Mouse (Mus musculus): ENCODE measurements around the gene Sorbs1. TPM values are rescaled to one million over a fixed set of nuclear protein-coding genes. Genes with fewer than 3 reads are reported as not detected.

The Sorbs1 gene
- total RNA-seq, 4 experiments from 2014 or later: 758 to 979 (median 853) TPM

GRCm38 (mm10) chr19:40478161-40478575 is 35.4 kb downstream of the Sorbs1 start:
- DNase-seq (ENCODE audit: low spot score): no peak

DNA sequence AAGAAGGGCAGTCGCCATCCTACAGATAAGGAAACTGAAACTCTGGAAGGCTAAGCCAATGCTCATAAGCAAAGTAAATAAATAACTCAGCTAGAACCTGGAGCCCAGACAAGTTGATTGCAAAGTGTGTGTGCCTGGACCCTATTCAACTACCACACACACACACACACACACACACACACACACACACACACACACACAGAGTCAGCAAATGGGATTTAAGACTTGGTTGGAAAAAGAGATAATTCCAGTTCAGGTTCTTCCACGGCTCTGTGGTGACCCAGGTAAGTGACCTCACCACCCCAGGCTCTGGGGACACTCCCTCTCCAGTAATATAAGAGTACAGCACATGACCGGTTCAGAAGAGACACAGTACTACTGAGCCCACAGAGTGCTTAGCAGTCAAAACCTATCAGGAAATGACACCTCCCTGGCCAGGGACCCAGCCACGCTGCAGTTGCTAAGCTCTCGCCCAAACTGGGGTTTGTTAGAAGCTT is 36.1 kb downstream of the Sorbs1 start:
- DNase-seq (ENCODE audit: low spot score): peak; percentile 62

GRCm38 (mm10) chr19:40476491-40476890 is 37.1 kb downstream of the Sorbs1 start:
- no peak for DNase-seq (ENCODE audit: low spot score)

GRCm38 (mm10) chr19:40471526-40472245 is 41.9 kb downstream of the Sorbs1 start:
- peak; percentile 50 for DNase-seq (ENCODE audit: low spot score)

DNA sequence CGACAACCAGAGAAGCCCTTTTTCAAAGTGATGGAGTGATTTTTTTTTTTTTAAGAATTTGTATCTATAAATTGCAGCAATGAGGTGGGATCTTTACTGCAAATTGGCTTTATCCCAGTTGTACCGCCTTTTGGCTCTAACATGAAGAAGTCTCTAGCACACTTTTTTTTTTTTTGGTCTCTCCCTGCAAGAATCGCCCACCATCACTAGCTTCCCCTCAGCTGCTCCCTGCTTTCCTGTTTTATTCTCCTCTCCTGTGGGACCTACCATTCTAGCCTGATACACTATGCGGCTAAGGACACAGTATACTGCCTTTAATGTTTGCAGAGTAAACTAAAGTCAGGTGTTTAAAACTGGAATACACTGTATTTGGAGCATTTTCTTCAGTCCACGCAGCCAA is 43.8 kb downstream of the Sorbs1 start:
- no peak for DNase-seq (ENCODE audit: low spot score)

GRCm38 (mm10) chr19:40468308-40468707 is 45.3 kb downstream of the Sorbs1 start:
- DNase-seq (ENCODE audit: low spot score): no peak

GRCm38 (mm10) chr19:40467810-40468209 is 45.8 kb downstream of the Sorbs1 start:
- DNase-seq (ENCODE audit: low spot score): peak; percentile 47

- no peak for DNase-seq (ENCODE audit: low spot score)
These were observed 48.2 kb downstream of the Sorbs1 start for GRCm38 (mm10) chr19:40465339-40465738.

GRCm38 (mm10) chr19:40464408-40464807 is 49.2 kb downstream of the Sorbs1 start:
- DNase-seq (ENCODE audit: low spot score): no peak

DNA sequence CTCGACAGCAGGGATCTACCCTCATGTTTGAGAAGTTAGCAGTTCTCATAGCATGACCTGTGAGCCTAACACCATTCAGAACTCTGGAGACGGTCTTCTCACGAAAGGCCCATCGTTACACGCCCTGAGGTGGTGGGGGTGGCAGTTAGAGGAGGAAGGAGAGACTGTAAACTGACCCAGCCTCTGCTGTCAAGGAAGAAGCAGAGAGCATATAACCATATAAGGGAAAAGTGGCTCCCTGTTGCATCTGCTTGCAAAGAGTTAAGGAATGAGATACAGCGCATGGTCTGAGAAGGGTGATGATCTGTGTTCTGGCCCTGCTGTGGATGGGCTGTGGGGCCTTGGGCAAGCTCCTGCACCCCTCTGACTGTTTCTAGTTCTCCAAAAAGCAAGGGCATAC is 50.7 kb downstream of the Sorbs1 start:
- DNase-seq (ENCODE audit: low spot score): no peak

DNA sequence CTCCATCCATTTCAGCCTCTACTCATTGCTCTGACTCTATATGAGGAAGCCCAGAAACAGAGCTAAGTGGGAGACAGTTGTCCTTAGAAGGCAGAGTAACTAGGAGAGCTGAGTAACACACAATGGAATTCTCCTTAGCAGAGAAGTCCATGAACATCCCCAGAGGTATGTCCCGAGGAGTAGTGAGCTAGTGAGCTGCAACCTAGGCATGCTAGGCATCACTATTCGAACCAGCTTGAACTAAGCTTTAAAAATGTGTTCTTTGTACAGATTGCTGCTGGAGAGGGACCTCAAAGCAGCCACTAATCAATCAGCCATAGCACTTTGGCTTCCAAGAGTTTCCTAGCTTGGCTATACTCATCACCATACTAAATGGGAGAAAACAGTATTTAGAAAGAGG is 51.1 kb downstream of the Sorbs1 start:
- no peak for DNase-seq (ENCODE audit: low spot score)

DNA sequence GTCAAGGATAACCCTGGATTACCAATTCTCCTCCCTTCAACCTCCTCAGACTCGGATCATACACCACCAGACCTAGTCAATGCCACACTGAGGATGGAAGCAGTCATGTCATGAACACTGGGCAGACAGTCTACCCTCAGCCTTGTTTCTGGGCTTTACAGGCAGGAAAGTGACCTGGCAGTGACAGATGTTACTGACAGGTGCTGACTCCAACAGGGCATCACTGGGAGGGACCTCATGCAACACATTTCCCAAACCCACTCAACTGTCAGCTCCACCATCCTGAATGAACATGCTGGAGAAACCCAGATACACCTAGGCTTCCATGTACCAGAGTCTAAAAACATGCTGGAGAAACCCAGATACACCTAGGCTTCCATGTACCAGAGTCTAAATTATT is 51.9 kb downstream of the Sorbs1 start:
- DNase-seq (ENCODE audit: low spot score): no peak

DNA sequence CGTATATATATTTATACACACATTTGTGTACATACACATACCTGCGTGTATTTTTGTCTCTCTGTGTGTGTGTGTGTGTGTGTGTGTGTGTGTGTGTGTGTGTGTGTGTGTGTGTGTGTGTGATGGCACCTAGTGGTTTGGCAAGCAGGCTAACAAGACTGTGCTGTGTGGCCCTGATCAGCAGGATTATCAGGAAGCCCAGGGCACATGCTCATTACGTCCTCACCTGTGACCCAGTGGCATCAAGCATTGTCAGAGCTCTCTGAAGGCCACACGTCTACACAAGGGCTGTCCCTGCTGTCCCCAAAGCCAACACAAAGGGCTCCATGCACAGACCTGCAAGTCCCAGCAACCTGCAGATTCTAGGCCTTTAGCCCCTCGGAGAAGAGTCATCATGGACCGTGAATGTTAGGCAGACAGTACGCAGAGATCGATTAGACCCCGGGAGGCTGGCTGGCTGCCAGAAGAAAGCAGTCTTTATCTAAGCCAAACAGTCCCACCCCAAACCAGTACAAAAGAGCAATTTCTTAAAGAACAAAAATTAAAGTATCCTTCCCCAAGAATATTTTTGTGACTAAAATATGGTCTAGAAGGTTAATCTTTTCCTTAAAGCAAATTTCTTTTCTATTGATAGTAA is 52.6 kb downstream of the Sorbs1 start:
- DNase-seq (ENCODE audit: low spot score): no peak

- no peak for DNase-seq (ENCODE audit: low spot score)
These were observed 54.2 kb downstream of the Sorbs1 start for GRCm38 (mm10) chr19:40459338-40459737.

DNA sequence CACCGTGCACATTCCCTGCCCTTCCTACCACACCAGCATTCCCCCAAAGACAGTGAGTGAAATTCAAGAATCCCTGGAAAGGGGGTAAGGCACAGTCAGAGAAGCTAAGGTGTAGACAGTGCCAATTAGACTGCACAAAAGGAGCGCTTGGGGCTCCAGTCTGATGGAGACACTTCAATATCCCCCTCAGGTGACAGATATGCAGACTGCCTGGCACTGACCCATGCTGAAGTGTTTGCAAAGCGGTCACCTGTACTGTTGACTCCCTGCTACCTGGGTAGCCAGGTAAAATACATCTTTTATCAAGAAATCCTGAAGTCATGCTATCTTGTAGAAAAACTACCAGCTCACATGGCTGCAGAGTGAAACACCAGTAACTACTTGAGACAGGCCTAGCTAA is 54.8 kb downstream of the Sorbs1 start:
- no peak for DNase-seq (ENCODE audit: low spot score)

GRCm38 (mm10) chr19:40455248-40455647 is 58.3 kb downstream of the Sorbs1 start:
- no peak for DNase-seq (ENCODE audit: low spot score)

DNA sequence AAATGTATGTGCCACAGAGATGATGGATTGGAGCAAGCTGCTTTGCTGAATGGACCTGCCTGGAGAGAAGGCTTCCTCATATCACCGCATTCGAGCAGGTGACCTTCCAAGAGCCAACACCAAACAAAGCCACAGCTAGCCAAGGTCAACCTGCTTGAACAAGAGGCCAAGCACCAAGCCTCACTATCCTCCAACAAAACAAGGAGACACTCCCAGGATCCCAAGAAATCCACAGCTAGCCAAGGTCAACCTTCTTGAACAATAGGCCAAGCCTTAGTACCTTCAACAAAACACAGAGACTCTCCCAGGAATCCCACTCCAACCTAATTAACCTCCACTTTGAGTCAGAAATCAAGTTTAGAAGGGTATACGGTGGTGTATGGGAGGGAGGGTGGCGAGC is 59.5 kb downstream of the Sorbs1 start:
- DNase-seq (ENCODE audit: low spot score): no peak

GRCm38 (mm10) chr19:40452201-40452600 is 61.4 kb downstream of the Sorbs1 start:
- DNase-seq (ENCODE audit: low spot score): no peak

- DNase-seq (ENCODE audit: low spot score): no peak
These were observed 62.3 kb downstream of the Sorbs1 start for GRCm38 (mm10) chr19:40451307-40451706.

DNA sequence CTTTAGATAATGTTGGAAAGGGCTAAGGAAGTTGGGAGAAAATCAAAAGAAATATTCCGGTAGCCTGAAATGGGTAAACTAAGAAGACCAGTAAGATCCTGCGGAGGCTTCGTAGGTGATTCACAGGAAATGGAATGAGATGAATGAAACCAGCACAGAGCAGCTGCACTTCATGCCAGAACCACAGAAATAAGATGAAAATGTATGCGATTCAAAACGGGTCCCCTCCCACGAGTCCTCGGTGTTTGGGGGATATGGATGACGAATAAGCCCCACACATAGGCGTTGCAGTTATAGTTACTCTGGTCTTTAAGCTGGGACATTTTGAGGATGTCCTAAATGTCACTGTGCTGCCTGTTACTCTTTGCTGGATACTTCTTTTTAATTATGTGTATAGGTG is 67.1 kb downstream of the Sorbs1 start:
- DNase-seq (ENCODE audit: low spot score): no peak

DNA sequence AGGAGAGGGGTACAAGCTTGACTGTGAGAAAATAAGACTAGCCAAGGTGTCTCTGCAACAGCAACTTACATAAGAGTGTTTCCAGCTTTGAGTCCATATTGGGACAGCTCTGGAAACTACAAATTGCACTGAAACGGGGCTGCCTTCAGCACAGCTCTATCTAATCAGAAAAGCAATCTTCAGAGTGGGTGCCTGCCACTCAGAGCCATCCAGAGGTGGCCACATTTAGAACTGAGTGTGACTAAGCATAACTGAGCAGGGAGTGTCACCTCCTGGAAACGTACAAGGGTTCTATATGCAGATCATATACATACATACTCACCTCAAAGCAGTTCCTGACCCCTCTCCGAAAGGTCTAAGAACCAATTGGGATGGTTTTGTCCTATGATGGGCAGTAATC is 71.2 kb downstream of the Sorbs1 start:
- DNase-seq (ENCODE audit: low spot score): no peak

DNA sequence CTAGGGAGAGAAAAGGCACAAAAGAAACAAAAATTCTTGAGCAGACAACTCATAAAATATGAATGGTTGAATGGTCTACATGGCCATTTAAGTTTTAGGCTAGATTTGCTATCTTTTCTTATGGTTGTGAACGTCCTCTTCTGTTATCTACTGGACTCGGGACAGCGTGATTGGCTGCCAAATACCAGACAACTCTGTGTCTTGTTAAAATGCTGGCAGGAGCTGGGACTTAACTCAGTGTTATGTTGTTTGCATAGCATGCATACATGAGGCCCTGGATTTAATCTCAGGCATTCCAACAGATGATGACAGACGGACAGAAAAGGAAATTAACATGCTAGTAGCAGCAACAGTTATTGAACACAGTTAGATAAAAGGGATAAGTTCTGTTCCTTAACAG is 72.6 kb downstream of the Sorbs1 start:
- DNase-seq (ENCODE audit: low spot score): peak; percentile 35

- DNase-seq (ENCODE audit: low spot score): no peak
These were observed 74.7 kb downstream of the Sorbs1 start for GRCm38 (mm10) chr19:40438907-40439306.

Measured in heart, adult 8-10 months (tissue).